Mouse (Mus musculus): ENCODE measurements around the gene Abhd12.
"Not testable (repeated sequence)": the region's sequence is repeated elsewhere in the genome, so short reads cannot be mapped to it uniquely, and the experiment has no call there.

Gene Abhd12

GRCm38 (mm10) chr2:150904272-150904935, at the start of gene Abhd12:
Gene Abhd12, minus strand, starts transcription at chr2:150904741.
- DNase-seq (ENCODE audit: low spot score in 2 of 2), result peak; percentile 97 to 99

- no peak for DNase-seq (ENCODE audit: low spot score in 2 of 2)
These were observed 46.7 kb upstream of the Abhd12 start for GRCm38 (mm10) chr2:150951201-150951600.

GRCm38 (mm10) chr2:150950056-150950455, 45.5 kb upstream of the Abhd12 start:
- DNase-seq (ENCODE audit: low spot score in 2 of 2), result no peak

- no peak for DNase-seq (ENCODE audit: low spot score in 2 of 2)
These were observed 45.1 kb upstream of the Abhd12 start for GRCm38 (mm10) chr2:150949652-150950051.

GRCm38 (mm10) chr2:150948786-150949185, 44.2 kb upstream of the Abhd12 start:
- DNase-seq (ENCODE audit: low spot score in 2 of 2), result no peak

GRCm38 (mm10) chr2:150947880-150948611, 43.5 kb upstream of the Abhd12 start:
- DNase-seq (ENCODE audit: low spot score in 2 of 2), result not testable (repeated sequence)

GRCm38 (mm10) chr2:150947341-150947740, 42.8 kb upstream of the Abhd12 start:
- not testable (repeated sequence) for DNase-seq (ENCODE audit: low spot score in 2 of 2)

- no peak for DNase-seq (ENCODE audit: low spot score in 2 of 2)
These were observed 39.5 kb upstream of the Abhd12 start for GRCm38 (mm10) chr2:150944017-150944416.

GRCm38 (mm10) chr2:150934659-150935058, 30.1 kb upstream of the Abhd12 start:
- no peak for DNase-seq (ENCODE audit: low spot score in 2 of 2)

- no peak for DNase-seq (ENCODE audit: low spot score in 2 of 2)
These were observed 28.9 kb upstream of the Abhd12 start for GRCm38 (mm10) chr2:150933482-150933881.

GRCm38 (mm10) chr2:150930806-150931205, 26.3 kb upstream of the Abhd12 start:
- DNase-seq (ENCODE audit: low spot score in 2 of 2), result no peak

- DNase-seq (ENCODE audit: low spot score in 2 of 2), result no peak
These were observed 24.6 kb upstream of the Abhd12 start for GRCm38 (mm10) chr2:150929156-150929555.

- no peak for DNase-seq (ENCODE audit: low spot score in 2 of 2)
These were observed 22.6 kb upstream of the Abhd12 start for GRCm38 (mm10) chr2:150927038-150927720.

- DNase-seq (ENCODE audit: low spot score in 2 of 2), result no peak
These were observed 19.0 kb upstream of the Abhd12 start for GRCm38 (mm10) chr2:150923505-150923904.

GRCm38 (mm10) chr2:150923026-150923425, 18.5 kb upstream of the Abhd12 start:
- no peak for DNase-seq (ENCODE audit: low spot score in 2 of 2)

GRCm38 (mm10) chr2:150922165-150922564, 17.6 kb upstream of the Abhd12 start:
- DNase-seq (ENCODE audit: low spot score in 2 of 2), result no peak

GRCm38 (mm10) chr2:150921697-150922096, 17.2 kb upstream of the Abhd12 start:
- no peak for DNase-seq (ENCODE audit: low spot score in 2 of 2)

GRCm38 (mm10) chr2:150920543-150920942, 16.0 kb upstream of the Abhd12 start:
- no peak for DNase-seq (ENCODE audit: low spot score in 2 of 2)

- no peak for DNase-seq (ENCODE audit: low spot score in 2 of 2)
These were observed 14.2 kb upstream of the Abhd12 start for GRCm38 (mm10) chr2:150918720-150919119.

- DNase-seq (ENCODE audit: low spot score in 2 of 2), result no peak
These were observed 11.2 kb upstream of the Abhd12 start for GRCm38 (mm10) chr2:150915786-150916185.

- no peak for DNase-seq (ENCODE audit: low spot score in 2 of 2)
These were observed 10.4 kb upstream of the Abhd12 start for GRCm38 (mm10) chr2:150914781-150915515.

GRCm38 (mm10) chr2:150910295-150910881, 5.8 kb upstream of the Abhd12 start:
- no peak for DNase-seq (ENCODE audit: low spot score in 2 of 2)

Measured in urinary bladder, postnatal 4 days (tissue).